Mouse (Mus musculus): ENCODE measurements around the gene Tet2. TPM values are rescaled to one million over a fixed set of nuclear protein-coding genes. Genes with fewer than 3 reads are reported as not detected.

Gene Tet2
- polyA plus RNA-seq, 1 experiment from 2014 or later: 5.1 TPM

DNA sequence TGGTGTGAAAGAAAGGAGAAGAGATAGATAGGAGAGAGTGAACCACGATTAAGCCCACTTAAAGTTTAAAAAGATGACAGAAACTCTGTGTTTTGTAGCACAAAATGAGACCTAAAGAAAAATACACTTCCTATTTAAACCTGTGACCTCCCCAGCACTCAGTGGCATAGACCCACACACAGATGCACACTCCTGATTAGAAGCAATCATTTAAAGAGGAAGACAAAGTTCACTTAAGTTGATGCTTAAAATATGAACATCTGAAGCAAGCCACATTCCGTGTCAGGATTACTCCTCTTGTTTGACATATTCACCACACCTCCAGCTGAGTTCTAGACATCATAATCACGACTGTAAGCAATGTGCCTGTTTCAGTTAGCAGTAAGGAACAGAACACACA is 14.3 kb downstream of the Tet2 start:
- Histone ChIP-seq H3K36me3 (no peaks in the 10 kb centered on the region), H3K4me3 (no peak overlapping the region), H3K27me3 (replicated peaks) (no peaks in the 10 kb centered on the region), H3K4me1 (peaks cover 17% of the 10 kb centered on the region; the same call in 1 of the 2 replicates), H3K27ac (no peak overlapping the region), H3K4me2 (no peak overlapping the region), H3K9me3 (replicated peaks) (no peaks in the 10 kb centered on the region), H3K9ac (no peak overlapping the region)
- ATAC-seq: no peak
- WGBS (ENCODE audit: insufficient replicate concordance): 25% methylated on average over 3 of the region's 3 CpGs

DNA sequence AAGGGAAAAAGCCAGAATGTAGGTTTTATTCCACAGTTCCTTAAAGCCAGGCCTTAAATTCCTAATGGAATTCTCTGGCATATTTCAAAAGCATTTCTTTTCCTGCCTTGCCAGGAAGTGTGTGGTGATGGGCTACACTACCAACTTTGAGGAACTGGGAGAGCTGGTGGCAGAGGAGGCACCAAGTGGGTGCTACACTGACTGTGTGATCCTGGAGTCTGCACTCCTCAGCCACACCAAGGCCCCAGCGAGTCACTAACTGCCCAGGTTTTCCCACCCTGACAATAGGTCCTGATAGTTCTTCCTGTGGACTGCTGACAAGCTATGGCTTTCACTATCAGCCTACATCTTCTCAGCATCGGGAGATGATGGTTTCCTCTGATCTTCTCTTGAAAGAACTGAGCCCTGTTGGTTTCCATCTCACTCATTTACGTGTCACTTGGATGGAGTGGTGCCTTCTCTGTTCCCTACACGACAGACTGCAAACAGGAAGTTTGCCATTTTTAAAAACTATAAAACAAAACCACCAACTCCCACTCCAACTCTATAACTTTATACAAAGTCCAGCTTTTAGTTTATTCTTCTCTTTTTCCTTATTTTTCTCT is 18.7 kb downstream of the Tet2 start:
- H3K4me2 ChIP-seq: no peak overlapping the region
- H3K4me1 ChIP-seq: peaks cover 20% of the 10 kb centered on the region; the same call in 1 of the 2 replicates
- no peak overlapping the region for H3K27ac ChIP-seq
- no peaks in the 10 kb centered on the region for H3K36me3 ChIP-seq
- ATAC-seq: no peak
- H3K9ac ChIP-seq: no peak overlapping the region
- no peaks in the 10 kb centered on the region for H3K9me3 ChIP-seq (replicated peaks)
- no peaks in the 10 kb centered on the region for H3K27me3 ChIP-seq (replicated peaks)
- H3K4me3 ChIP-seq: no peak overlapping the region
- 30% methylated on average over 4 of the region's 4 CpGs for WGBS (ENCODE audit: insufficient replicate concordance)

DNA sequence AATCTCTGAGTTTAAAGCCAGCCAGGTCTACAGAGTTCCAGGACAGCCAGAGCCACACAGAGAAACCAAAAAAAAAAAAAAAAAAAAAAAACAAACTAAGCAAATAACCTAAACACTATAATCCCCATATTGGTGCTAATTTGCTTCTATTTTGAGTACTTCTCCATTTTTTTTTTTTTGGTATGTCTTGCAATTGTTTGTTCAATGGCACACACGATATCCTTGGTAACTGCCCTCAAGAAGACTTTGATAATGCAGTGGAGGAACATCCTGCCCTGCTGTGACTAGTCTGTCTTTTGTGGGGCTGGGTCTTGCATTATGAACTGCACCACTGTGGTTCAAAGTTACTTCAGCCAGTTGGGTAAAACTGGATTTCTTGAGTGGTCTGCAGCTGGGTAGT is 19.4 kb downstream of the Tet2 start:
- Histone ChIP-seq H3K27ac (no peak overlapping the region), H3K4me3 (no peak overlapping the region), H3K9ac (no peak overlapping the region), H3K4me1 (peaks cover 14% of the 10 kb centered on the region; the same call in 1 of the 2 replicates), H3K27me3 (replicated peaks) (no peaks in the 10 kb centered on the region), H3K9me3 (replicated peaks) (no peaks in the 10 kb centered on the region), H3K36me3 (no peaks in the 10 kb centered on the region), H3K4me2 (no peak overlapping the region)
- 19% methylated on average over 1 of the region's 1 CpGs for WGBS (ENCODE audit: insufficient replicate concordance)
- ATAC-seq: no peak

DNA sequence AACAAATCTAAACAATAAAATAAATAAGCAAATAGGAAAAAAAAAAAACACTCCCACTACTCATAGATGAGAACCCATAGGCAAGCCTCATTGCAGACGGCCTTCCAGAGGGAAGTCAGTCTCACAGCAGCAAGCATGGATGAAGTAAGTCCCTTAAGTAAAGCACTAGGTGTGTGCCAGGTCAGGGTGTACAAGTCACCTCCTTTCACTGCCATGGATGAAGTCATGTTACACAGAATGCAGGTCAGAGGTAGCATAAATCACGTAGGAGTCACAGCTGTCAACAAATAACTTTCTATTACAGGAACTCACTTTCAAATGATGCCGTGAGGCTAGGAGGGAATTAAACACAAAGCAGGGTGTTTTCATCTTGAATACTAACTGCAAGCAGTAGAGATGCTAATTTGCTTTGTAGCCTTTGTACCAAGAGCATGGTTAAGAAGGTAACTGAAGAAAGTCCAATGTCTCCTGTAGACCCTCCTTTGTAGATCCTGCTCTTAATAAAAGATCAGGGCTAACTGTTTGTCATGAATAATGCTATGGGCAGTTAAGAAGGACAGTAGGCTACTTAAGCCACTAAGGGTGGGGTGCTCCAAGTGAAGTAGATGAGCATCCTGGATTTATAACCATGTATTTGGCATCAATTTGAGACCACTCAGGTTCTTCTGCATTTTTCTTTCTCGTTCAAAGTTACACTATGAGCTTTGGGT is 20.4 kb downstream of the Tet2 start:
- Histone ChIP-seq H3K4me1 (peaks cover 13% of the 10 kb centered on the region; the same call in 1 of the 2 replicates), H3K9ac (no peak overlapping the region), H3K27ac (no peak overlapping the region), H3K9me3 (replicated peaks) (no peaks in the 10 kb centered on the region), H3K4me3 (no peak overlapping the region), H3K4me2 (no peak overlapping the region), H3K27me3 (replicated peaks) (no peaks in the 10 kb centered on the region), H3K36me3 (no peaks in the 10 kb centered on the region)
- 76% methylated on average over 4 of the region's 4 CpGs for WGBS (ENCODE audit: insufficient replicate concordance)
- ATAC-seq: no peak

DNA sequence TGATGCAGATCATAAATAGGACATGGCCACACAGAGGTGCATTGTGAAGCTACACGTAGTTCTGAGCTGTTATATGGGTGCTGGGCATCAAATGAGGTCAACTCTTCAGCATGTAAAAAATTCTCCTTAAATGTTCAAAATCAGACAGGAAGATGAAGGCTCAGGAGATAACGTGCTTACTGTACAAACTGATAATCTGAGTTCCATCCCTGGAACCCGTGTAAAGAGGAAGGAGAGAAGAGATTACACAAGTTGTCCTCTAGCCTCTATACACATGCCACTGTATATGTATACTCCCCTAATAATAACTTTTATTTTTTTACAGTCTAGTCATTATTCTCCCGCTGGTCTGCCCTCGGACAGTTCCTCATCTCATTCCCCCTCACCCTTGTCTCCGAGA is 21.7 kb downstream of the Tet2 start:
- H3K4me3 ChIP-seq: no peak overlapping the region
- H3K4me1 ChIP-seq: peaks cover 13% of the 10 kb centered on the region; the same call in 1 of the 2 replicates
- H3K36me3 ChIP-seq: no peaks in the 10 kb centered on the region
- no peak overlapping the region for H3K9ac ChIP-seq
- H3K9me3 ChIP-seq (replicated peaks): no peaks in the 10 kb centered on the region
- no peak for ATAC-seq
- no peak overlapping the region for H3K27ac ChIP-seq
- no peaks in the 10 kb centered on the region for H3K27me3 ChIP-seq (replicated peaks)
- no peak overlapping the region for H3K4me2 ChIP-seq
- WGBS (ENCODE audit: insufficient replicate concordance): 55% methylated on average over 6 of the region's 6 CpGs

DNA sequence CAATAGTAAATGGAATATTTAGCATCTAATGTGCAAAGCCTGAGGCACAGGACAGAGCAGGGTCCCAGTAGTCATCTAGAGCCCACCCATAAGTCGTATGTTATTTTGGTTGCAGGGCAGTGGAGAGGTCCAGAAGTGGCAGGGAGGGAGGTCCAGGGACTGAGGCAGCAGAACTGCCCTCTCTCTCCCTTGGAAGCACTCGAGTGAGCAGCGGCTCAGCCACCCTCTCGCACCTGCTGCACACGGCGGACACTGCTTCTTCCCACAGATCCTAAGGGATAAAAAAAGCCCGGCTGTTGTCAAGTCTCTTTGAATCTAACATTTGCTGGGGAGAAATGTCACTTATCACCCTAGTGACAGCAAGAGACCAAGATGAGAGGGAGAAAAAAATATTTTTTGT is 22.6 kb downstream of the Tet2 start:
- Histone ChIP-seq H3K4me3 (no peak overlapping the region), H3K9me3 (replicated peaks) (no peaks in the 10 kb centered on the region), H3K36me3 (no peaks in the 10 kb centered on the region; the same call in 1 of the 2 replicates), H3K27ac (no peak overlapping the region), H3K4me2 (no peak overlapping the region), H3K4me1 (peaks cover 13% of the 10 kb centered on the region; the same call in 1 of the 2 replicates), H3K27me3 (replicated peaks) (no peaks in the 10 kb centered on the region), H3K9ac (no peak overlapping the region)
- 84% methylated on average over 7 of the region's 7 CpGs for WGBS (ENCODE audit: insufficient replicate concordance)
- no peak for ATAC-seq

DNA sequence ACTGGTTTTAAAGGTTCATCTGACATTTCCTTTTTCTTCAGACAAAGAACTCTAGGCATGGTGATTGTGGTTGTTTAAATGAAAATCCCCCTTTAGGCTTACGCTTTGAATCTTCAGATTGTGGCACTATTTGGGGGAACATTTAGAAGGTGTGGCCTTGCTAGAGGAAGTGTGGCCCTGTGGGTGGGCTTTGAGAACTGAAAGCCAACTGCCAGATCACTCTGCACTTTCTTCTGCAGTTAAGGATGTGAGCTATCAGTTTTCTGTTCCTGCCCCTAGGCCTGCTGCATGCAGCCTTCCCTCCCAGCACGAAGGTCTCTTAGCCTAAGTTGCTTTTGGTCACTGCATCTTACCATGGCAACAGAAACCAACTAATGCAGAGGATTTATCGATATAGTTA is 26.1 kb downstream of the Tet2 start:
- peaks cover 5% of the 10 kb centered on the region; the same call in 1 of the 2 replicates for H3K4me1 ChIP-seq
- H3K9ac ChIP-seq: no peak overlapping the region
- peaks cover 18% of the 10 kb centered on the region; the same call in 1 of the 2 replicates for H3K36me3 ChIP-seq
- H3K27me3 ChIP-seq (replicated peaks): no peaks in the 10 kb centered on the region
- H3K4me3 ChIP-seq: no peak overlapping the region
- H3K27ac ChIP-seq: no peak overlapping the region
- 66% methylated on average over 3 of the region's 3 CpGs for WGBS (ENCODE audit: insufficient replicate concordance)
- no peak overlapping the region for H3K4me2 ChIP-seq
- H3K9me3 ChIP-seq (replicated peaks): no peaks in the 10 kb centered on the region
- ATAC-seq: no peak

DNA sequence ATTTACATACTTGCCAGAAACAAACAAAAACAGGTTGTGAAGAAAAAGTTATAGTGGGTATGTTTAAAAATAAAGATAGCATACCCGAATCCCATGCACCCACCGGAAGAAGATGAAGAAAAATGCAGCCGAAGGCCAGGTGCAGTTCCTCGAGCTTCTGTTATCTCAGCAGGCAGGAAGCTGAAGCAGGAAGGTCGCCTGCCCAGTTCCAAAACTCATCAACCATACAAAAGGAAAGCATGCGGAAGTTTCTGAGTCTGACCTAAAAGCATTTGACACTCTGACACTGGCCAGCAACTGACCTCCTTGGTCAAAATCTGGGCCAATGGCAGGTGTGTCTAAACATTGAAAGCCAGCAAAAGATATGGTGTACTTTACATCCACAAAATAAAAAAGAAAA is 26.8 kb downstream of the Tet2 start:
- 53% methylated on average over 6 of the region's 6 CpGs for WGBS (ENCODE audit: insufficient replicate concordance)
- Histone ChIP-seq H3K4me3 (no peak overlapping the region), H3K4me2 (no peak overlapping the region), H3K9me3 (replicated peaks) (no peaks in the 10 kb centered on the region), H3K27ac (no peak overlapping the region), H3K27me3 (replicated peaks) (no peaks in the 10 kb centered on the region), H3K36me3 (peaks cover 20% of the 10 kb centered on the region; the same call in 1 of the 2 replicates), H3K4me1 (peaks cover 1% of the 10 kb centered on the region; the same call in 1 of the 2 replicates), H3K9ac (no peak overlapping the region)
- no peak for ATAC-seq

DNA sequence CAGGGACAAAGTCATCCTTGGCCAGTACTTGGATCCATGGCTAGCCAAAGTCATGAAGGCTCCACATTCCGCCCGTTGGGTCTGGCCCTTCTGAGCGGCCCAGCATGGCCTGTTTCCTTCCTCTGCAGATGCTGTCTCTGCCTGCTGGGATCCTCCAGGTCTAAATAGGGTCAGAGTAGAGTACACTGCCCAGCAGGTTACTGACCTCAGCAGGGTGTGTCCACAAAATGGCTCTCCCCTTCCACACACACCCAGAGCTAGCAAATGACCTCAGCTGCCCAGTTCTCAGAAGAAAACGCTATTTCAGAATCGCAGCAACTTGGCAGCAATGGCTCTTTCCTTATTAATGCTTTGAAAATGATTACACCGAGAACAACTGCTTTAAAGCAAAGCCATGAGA is 27.5 kb downstream of the Tet2 start:
- no peak for ATAC-seq
- Histone ChIP-seq H3K9me3 (replicated peaks) (no peaks in the 10 kb centered on the region), H3K4me2 (no peak overlapping the region), H3K27me3 (replicated peaks) (no peaks in the 10 kb centered on the region), H3K4me3 (no peak overlapping the region), H3K9ac (no peak overlapping the region), H3K4me1 (no peaks in the 10 kb centered on the region), H3K27ac (no peak overlapping the region), H3K36me3 (peaks cover 26% of the 10 kb centered on the region)
- 71% methylated on average over 6 of the region's 6 CpGs for WGBS (ENCODE audit: insufficient replicate concordance)

DNA sequence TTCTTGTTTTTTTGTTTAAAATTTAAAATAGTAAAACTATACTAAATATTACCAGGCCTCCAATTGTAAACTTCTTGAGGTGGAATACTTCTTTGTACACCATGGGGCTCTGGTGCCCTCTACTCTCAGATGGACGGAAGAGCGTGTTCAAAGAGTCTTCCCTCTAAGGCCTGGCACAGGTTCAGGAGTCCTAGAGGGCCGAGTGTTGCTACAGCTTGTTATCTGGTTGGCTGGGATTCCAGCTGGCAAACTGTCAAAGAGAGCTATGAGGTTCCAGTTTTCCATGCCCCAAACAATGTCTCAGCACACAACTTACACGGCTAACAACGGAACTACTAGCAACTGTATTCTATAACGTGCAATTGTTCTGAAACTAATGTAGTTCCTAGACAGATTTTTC is 28.8 kb downstream of the Tet2 start:
- Histone ChIP-seq H3K9ac (no peak overlapping the region), H3K4me3 (no peak overlapping the region), H3K4me1 (no peaks in the 10 kb centered on the region), H3K36me3 (peaks cover 38% of the 10 kb centered on the region), H3K27me3 (replicated peaks) (no peaks in the 10 kb centered on the region), H3K27ac (no peak overlapping the region), H3K9me3 (replicated peaks) (no peaks in the 10 kb centered on the region), H3K4me2 (no peak overlapping the region)
- 87% methylated on average over 6 of the region's 6 CpGs for WGBS (ENCODE audit: insufficient replicate concordance)
- no peak for ATAC-seq

DNA sequence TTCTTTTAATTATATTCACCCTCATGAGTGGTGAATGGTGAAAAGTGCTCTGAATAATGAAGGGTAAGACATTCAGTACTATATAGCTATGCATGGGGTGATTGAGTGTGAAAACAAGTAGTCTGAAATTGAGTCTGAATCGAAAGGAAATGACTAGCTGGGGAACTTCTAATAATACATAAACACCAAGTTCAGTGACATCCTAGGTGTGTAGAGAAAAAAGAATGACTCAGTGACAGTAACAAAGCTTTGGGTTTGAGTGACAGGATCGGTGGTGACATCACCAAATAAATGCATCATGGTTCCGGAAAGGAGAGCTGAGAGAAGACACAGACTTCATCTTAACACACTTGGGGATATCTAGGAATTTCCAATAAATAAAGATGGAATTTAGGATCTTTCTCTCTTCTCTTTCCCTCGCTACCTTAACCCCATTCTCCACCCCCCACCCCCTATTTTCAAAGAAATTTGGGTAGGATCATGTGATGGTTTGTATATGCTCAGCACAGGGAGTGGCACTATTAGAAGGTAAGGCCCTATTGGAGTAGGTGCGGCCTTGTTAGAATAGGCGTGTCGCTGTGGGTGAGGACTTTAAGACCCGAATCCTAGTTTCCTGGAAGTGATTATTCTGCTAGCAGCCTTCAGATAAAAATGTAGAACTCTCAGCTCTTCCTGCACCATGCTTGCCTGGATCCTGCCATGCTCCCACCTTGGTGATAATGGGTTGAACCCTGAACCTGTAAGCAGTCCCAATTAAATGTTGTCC is 29.6 kb downstream of the Tet2 start:
- 75% methylated on average over 8 of the region's 8 CpGs for WGBS (ENCODE audit: insufficient replicate concordance)
- no peak for ATAC-seq
- Histone ChIP-seq H3K4me1 (no peaks in the 10 kb centered on the region), H3K27ac (no peak overlapping the region), H3K4me2 (no peak overlapping the region), H3K9ac (no peak overlapping the region), H3K4me3 (no peak overlapping the region), H3K36me3 (peaks cover 38% of the 10 kb centered on the region), H3K9me3 (replicated peaks) (no peaks in the 10 kb centered on the region), H3K27me3 (replicated peaks) (no peaks in the 10 kb centered on the region)

DNA sequence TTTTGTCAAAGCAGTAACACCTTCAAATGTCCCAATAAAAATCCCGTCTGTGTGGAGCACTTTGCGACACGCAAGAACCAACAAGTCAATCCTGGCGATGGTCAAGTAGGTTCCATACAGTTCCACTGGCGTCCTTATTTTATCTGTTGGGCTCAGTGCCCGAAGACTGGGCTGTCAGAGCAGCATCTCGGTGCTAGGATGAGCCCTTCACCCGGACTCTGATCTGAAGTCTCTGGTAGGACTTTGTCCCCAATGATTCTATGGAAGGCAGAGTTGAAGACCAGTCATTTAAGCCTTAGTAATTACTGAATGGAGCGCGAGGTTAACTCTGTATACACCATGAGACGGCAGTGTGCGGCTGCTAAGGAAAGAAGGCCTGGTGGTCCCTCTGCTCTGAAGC is 30.6 kb downstream of the Tet2 start:
- Histone ChIP-seq H3K9me3 (replicated peaks) (no peaks in the 10 kb centered on the region), H3K36me3 (peaks cover 38% of the 10 kb centered on the region), H3K4me2 (no peak overlapping the region), H3K27ac (no peak overlapping the region), H3K4me3 (no peak overlapping the region), H3K4me1 (no peaks in the 10 kb centered on the region), H3K27me3 (replicated peaks) (no peaks in the 10 kb centered on the region), H3K9ac (no peak overlapping the region)
- WGBS (ENCODE audit: insufficient replicate concordance): 84% methylated on average over 12 of the region's 12 CpGs
- no peak for ATAC-seq

All from liver, embryonic 12.5 days (tissue).